Mouse (Mus musculus) right cerebral cortex, postnatal 10 days (tissue): Measurements from ENCODE around the gene Lcn3.
"Not testable (repeated sequence)": the region's sequence is repeated elsewhere in the genome, so short reads cannot be mapped to it uniquely, and the experiment has no call there.

Experiments used
- DNase-seq, 2 experiments: peaks; one replicate each; pipeline ENCODE4 v3.0.0; 2021; ENCODE audit warnings: low spot score in 2 of 2

Lcn3 gene

GRCm38 (mm10) chr2:25765269-25765668 lies at the start of gene Lcn3:
Gene Lcn3 (plus strand): TSS chr2:25765569.
- no peak for DNase-seq

GRCm38 (mm10) chr2:25717222-25717621 lies 48.1 kb upstream of the Lcn3 start:
- no peak for DNase-seq

DNA sequence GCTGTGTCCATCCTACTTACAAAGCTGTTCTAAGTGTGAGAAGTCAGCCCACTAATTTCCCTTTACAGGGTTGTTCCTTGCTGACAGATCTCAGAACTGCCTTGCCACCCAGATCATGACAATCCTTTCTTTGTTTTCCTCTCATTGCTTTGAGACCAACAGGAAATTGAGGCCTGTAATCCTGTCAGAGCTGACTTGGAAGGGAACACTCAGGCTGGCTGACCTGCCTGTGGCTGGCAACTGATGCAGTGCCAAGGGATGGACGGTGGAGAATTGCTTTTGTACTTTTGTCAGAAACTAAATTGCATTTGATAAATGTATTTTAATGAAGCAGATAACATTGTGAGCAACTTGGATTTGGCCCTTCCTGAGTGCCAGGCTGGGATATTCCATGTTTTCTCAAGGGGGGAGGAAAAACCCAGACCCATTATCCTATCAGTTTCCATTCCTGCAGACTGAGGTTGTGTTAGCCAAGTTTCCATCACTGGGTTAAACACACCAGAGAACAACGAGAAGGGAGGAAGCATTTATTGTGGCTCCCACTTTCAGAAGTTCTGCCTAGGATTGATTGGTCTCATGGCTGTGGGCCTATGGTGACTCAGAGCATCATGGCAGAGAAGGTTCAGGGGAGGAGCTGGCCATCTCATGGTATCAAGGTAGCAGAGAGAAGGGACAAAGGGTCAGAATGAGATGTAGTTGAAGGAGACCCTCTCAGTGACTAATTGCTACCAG lies 32.0 kb upstream of the Lcn3 start:
- no peak for DNase-seq

DNA sequence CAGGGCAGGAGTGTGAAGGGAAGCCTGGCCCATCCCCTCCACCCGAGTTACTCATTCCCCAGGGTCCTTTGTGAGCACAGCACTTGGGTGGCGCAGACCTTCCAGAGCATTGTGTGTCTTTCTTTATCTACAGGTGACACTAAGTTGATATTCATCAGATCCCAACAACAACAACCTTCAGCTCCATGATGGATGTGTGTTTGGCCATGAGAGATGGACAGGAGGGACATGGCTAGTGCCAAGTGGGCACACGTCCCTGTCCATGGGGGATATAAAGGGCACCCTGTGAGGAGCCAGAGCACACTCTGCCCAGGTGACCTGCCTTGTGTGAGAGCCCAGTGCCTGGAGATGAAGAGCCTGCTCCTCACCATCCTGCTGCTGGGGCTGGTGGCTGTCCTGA lies 28.7 kb upstream of the Lcn3 start, which contains the start of gene Obp2b:
Gene Obp2b (plus strand): TSS at position 301 of the 400 bp plus-strand sequence.
- not testable (repeated sequence) for DNase-seq

DNA sequence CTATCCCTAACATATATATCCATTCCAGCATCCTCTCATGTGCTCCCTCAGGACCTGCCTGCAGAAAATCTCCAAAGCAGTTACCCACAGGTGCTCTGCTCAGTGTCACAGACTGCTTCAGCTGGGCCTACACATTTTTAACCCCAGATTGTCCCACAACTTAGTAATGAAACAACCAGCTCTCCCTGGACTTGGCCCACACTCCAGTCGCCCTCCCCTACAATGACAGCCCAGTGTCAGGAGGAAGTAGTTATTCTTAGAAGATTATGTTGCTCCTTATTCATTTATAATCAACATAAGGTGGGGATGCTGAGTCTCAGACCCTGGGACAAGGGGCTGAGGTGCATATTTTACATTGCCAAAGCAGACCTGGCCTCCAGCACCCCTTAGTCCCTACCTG lies 23.7 kb upstream of the Lcn3 start:
- DNase-seq = no peak

DNA sequence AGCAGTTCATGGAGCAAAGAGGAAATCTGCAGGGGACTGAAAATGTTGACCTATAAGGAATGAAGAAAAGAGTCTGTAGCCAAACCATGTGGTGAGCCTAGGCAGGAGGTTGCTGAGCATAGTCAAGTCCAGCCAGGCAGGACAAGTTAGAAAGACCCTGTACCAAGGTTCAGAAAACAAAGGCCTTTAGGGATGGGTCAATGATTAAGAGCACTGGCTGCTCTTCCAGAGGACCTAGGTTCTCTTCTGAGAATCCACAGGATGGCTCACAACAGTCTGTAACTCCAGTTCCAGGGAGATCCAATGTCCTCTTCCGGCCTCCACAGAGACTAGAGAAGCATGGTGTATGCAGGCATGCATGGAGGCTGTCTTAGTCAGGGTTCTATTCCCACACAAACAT lies 11.2 kb upstream of the Lcn3 start:
- DNase-seq = no peak

GRCm38 (mm10) chr2:25758064-25758625 lies 7.2 kb upstream of the Lcn3 start:
- no peak for DNase-seq

- DNase-seq = no peak
These were observed 2.4 kb downstream of the Lcn3 start for GRCm38 (mm10) chr2:25767764-25768163.

DNA sequence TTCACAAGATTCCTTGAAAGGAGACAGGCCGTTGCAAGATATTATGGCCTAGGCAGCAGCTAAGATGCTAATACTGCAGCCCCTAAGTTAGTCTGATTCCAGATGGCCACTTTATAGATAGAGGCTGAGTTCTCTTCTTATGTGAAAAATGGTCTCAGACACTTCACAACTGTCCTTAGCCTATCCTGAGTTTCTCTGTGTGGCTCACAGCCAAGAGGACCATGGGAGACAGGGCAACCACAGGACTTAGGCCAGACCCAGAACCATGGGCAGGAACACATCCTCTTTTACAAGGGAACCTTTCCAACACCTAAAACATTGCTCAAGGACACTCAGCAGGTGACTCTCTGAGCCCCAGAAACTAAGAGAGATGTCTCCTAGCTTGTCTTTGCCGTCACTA lies 8.1 kb downstream of the Lcn3 start:
- DNase-seq = no peak

GRCm38 (mm10) chr2:25774640-25775039 lies 9.3 kb downstream of the Lcn3 start:
- DNase-seq = no peak

GRCm38 (mm10) chr2:25775991-25776390 lies 10.6 kb downstream of the Lcn3 start:
- DNase-seq = no peak

DNA sequence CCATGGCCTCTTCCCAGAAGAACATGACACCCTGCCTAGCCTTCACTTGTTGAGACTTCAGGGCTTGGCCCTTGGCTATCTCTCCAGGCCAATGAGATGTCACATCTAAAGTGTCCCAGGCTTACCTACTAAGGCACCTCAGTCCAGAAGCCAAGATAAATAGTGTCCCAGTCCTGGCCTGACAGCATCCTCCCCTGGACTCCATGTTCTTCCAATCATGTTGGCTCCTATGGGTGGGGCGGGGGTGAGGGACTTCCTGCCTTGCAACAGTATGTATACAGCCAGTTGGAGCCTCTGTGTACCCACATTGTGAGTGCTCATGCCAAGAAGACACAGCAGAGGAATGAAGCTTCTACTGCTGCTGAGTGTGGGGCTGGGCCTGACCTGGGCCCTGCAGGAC lies 11.3 kb downstream of the Lcn3 start, which contains the start of gene Lcn11:
Gene Lcn11 (plus strand): TSS at position 301 of the 400 bp plus-strand sequence.
- DNase-seq = no peak

DNA sequence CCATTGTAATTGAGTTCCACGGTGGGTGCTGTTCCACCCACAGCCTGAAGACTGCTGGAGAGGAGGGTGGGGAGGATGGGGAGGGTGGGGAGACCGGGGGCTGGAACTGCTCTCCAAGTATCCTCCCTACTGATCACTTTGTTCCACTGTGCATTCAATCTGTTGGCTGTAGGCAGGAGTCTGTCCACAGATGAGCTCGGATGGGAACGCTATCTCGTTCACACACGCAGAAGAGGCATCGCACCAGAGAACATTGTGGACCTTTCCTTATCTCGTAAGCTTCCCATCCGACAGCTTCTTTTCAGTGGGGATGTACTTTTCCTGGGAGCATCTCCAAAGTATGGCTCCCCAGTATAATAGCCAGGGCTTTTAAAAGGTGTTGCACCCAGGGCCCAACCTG lies 13.7 kb downstream of the Lcn3 start:
- DNase-seq = no peak

DNA sequence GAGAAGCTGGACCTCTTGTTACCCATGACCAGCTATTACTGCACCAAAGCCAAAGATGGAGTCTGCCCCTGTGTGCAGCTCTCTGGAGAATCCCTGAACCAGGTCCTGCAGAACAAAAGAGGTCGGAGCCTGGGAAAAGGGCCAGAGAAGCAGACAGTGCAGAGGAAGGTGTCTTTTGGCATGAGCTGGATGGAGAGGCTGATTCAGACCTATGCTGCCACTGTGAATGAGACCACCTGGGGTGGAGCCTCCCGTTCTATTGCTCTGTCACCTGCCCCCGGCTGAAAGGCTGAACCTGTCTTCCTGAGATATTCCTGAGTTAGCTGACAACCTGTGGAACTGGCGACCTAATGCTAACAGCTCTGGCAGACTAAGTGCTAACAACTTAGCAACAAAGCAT lies 15.6 kb downstream of the Lcn3 start:
- DNase-seq = no peak

GRCm38 (mm10) chr2:25781957-25782356 lies 16.6 kb downstream of the Lcn3 start, which contains the start of gene Gm13539:
Gene Gm13539 (plus strand): TSS chr2:25782257.
- DNase-seq = no peak

- DNase-seq = no peak
These were observed 20.4 kb downstream of the Lcn3 start for GRCm38 (mm10) chr2:25785573-25786322.

DNA sequence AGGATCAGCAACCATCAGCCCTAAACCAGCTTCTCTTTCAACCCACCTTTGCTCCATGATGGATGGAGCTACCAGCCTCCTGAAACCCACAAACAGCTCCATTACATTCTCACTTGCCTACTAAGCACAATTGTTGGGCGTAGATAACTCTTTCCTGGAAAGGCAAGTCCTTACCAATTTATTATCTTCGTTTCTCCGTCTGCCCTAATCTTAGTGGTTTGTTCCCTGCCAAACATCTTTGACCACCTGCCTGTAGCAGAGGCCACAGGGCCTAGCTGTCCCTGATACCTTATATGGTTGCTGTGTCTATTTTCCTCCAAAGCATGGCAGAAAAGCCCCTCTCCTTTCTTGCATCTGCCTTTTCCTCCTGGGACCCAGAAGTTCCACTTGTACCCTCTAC lies 23.7 kb downstream of the Lcn3 start:
- no peak for DNase-seq

DNA sequence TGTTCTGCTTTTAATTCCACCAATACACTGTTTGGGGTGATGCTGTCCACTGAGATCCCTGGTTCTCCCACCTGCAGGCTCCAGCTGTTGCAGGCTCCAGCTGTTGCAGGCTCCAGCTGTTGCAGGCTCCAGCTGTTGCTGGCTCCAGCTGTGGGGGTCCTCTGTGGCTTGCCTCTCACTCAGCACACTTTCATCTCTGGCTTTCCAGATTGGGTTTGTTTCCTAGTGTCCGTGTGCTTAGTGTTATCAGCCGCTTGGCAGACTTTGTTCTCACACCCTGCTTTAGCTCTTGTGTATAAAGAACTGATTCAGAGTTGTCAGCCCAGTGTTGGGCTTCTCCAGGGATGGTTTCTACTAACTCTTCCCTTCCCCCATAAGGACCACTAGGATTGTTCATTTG lies 32.3 kb downstream of the Lcn3 start:
- no peak for DNase-seq

- no peak for DNase-seq
These were observed 32.7 kb downstream of the Lcn3 start for GRCm38 (mm10) chr2:25798065-25798464.

DNA sequence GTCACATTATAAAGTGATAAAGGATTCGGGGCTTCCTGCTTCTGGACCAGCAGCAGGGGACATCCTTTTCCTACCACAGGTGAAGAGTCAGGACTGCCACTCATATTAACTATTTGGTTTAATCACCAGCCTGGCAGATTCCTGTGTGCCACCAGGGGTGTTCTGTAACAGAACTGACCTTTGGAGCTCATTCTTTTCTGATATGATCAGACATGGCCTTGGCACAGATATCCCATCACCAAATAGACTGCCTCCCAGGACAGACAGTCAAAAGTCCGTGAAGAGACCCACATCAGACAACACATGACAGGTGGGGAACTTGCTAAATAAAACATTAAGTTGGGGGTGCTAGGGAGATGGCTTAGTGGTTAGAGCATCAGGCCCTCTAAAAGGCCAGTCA lies 46.3 kb downstream of the Lcn3 start:
- no peak for DNase-seq

GRCm38 (mm10) chr2:25813364-25813763 lies 48.0 kb downstream of the Lcn3 start:
- DNase-seq = no peak

DNA sequence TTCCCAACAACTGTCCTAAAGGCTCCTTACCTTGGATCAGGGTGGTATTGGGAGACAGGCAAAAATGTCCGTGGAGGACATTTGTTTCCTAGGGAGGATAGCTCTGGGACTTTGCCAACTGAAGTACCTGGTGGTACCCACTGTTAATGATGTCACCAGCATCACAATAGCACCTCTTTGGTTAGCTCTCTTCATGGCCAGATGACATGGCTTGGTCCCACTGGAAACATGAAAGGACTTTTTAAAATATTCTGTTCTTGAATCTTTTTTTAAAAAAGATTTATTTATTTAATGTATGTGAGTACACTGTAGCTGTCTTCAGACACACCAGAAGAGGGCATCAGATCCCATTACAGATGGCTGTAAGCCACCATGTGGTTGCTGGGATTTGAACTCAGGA lies 50.4 kb downstream of the Lcn3 start, which contains the start of gene Glt6d1:
Gene Glt6d1 (minus strand): TSS at position 101 of the 400 bp plus-strand sequence.
- DNase-seq = not testable (repeated sequence)
